Mouse (Mus musculus) brain, embryonic 14.5 days (tissue): ENCODE results near the gene Aqp11.

Experiments used
- CTCF ChIP-seq: fragments of 200-500 bp; IDR thresholded peaks from 2 replicates; pipeline ENCODE4 v1.5.1; 2012; ENCODE audit warnings: inconsistent platforms, mild to moderate bottlenecking, moderate library complexity, borderline replicate concordance; ENCODE audit not compliant: insufficient read depth, insufficient read length; ENCODE audit errors: extremely low read depth
- POLR2A ChIP-seq: fragments of 200-500 bp; IDR thresholded peaks from 2 replicates; pipeline ENCODE4 v1.6.1; 2012; ENCODE audit warnings: mild to moderate bottlenecking, inconsistent platforms, borderline replicate concordance; ENCODE audit not compliant: poor library complexity, insufficient read depth, insufficient read length, severe bottlenecking; ENCODE audit errors: extremely low read depth

DNA sequence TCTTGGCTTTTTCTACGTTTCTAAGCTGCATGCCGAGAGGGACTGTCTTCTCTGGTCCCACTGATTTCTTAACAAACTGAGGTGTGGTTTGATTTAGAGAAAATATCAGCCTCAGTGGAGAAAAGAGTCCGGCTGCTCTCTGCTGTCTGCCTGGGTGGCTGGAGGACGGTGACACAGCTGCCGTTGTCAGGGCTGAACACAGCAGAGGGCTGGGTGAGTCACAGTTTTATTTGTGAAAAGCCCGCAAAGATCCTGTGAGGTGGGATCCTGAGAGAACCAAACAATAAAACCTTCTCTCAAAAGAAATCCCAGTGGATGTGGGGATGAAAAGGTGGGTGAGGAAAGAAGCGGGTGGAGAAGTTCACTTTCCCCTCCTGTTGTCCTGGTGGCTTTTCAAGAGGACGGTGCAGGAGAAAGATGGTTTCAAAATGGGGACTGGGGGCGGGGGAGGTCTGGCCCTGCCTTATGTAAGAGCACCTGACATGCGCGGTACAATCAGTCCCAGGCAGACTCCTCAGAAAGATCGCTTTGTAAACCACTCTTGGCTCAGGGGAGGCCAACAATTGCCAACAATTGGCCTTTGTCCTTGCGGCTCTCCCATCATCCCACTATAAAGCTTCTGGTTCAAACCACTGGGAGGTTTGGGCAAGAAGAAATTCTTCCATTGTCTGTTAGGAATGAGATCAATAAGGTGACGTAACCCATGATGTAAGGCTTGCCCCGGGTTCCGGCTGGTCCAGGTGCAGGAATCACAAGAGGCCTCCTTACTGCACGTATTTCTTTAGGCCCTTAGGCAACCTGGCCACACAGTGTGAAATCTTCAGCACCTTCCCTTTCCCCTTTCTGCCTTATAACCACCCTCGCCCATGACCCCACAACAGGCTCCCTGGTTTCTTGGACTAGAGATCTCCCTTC lies 19.1 kb upstream of the Aqp11 start:
- TF ChIP-seq POLR2A (no peak), CTCF (no peak)
